In the genomic region with DNA sequence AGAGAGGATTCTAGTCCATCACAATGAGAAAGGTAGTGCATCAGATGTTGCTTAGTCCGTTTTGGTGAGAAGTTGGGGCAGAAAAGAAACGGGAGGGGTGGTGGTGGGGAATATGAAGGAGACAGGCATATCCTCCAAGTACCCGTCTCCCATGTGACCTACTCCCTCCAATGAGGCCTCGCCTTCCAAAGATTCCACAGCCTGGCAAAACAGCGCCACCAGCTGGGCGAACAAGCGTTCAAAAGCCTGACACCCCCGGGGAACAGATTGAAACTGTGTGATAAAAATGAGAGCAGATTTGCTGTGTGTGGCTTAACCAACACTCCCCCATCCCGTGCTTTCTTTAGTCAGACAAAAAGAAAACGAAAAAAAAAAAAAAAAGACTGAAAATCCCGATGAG, we compare ENCODE assay signal across 8 mouse cellular contexts. TPM values are rescaled to one million over a fixed set of nuclear protein-coding genes. Genes with fewer than 3 reads are reported as not detected.
DNase-seq lines count a peak whose midpoint lies in the region.

No protein-coding gene starts in this region.

- no peak overlapping the region for H3K4me3 ChIP-seq in heart, embryonic 10.5 days

- peaks cover 79% of the 10 kb centered on the region for H3K4me1 ChIP-seq in heart, embryonic 10.5 days

- WGBS in heart, embryonic 10.5 days, result 67% methylated on average over 11 of the region's 11 CpGs

- peak overlapping the region; percentile 73; the same call in 1 of the 2 replicates for H3K27ac ChIP-seq in heart, embryonic 10.5 days

- no peaks in the 10 kb centered on the region for H3K9me3 ChIP-seq in heart, embryonic 10.5 days

- H3K27me3 ChIP-seq in heart, embryonic 10.5 days (ENCODE audit: insufficient read depth, poor library complexity, severe bottlenecking), result no peaks in the 10 kb centered on the region

- DNase-seq in heart, embryonic 10.5 days (ENCODE audit: low spot score), result peak; percentile 79
- DNase-seq in heart, adult 9 months (ENCODE audit: low spot score in 2 of 2), result no peak
- peak; percentile 57 to 66 for DNase-seq in B cell, adult 2 months
- peak; percentile 77 for DNase-seq in adrenal gland, postnatal 10 days
- DNase-seq in kidney, adult 8-10 months, result peak; percentile 24 to 66
- DNase-seq in lung, postnatal 25 days (ENCODE audit: low spot score), result peak; percentile 45
- DNase-seq in cerebellum, adult 18-20 months, result no peak
- DNase-seq in spleen, adult 12 weeks (ENCODE audit: low spot score), result no peak

- H3K36me3 ChIP-seq in heart, embryonic 10.5 days, result no peaks in the 10 kb centered on the region

RNA-seq across cellular contexts. Expression of a gene that starts 56.7 kb away (rescaled TPM):
- polyA plus RNA-seq in heart, embryonic 10.5 days (2016; fragmentation: Nextera tagmentation; extraction: Ambion mirVana), result 27.0 and 50.0 TPM in 2 replicates
- under 1 TPM; 0.15 to 0.69 TPM for total RNA-seq in adrenal gland, postnatal 10 days (2021)

Comparison
In these comparisons a context has a peak if more than half of its experiments do, and no peak if none do; other contexts are left out.
1. DNase-seq: peak in heart, embryonic 10.5 days (single experiment), B cell, adult 2 months (2 of 2), adrenal gland, postnatal 10 days (single experiment), kidney, adult 8-10 months (2 of 2) and lung, postnatal 25 days (single experiment); none in heart, adult 9 months (0 of 2), cerebellum, adult 18-20 months (0 of 2) and spleen, adult 12 weeks (single experiment).